Mouse (Mus musculus): ENCODE results near the gene Fbxl12. TPM values are rescaled to one million over a fixed set of nuclear protein-coding genes. Genes with fewer than 3 reads are reported as not detected.

The Fbxl12 gene
- 10 to 100 TPM; 87.5 to 95.9 TPM for total RNA-seq (2023)

DNA sequence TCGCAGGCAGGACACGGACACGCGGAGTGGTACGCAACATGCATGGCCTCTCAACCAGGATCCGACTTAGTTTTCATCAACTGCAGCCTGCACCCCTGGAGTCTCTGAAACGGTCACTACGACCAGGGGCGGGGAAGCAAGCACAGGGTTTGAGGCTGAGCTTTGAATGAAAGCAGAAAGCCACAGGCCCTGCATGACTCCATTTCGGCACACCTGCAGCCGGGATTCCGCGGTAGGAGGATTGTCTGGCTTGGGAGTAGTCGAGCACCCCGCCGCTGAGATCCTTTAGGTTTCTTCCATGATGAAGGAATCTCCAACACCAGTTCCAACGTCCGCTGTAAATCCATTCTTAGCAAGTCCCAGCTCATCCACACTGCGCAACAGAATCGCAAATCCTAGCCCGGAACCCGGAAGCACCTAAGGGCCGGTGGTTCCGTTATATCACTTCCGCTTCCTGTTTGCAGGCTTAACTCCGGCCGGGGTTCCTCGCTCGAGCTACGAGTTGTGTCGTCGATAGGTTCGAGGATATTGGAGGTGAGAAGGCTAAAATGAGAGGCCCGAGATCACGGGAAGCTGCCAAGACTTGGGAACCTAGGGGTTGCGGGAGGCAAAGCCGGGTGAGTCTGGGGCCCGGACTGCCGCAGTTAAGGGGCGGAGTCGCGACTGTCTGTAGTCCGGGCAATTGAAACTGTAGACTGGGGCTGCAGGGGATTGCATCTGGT lies at the start of gene Fbxl12:
Gene Fbxl12 (minus strand): TSS at position 408 of the 722 bp plus-strand sequence.

DNA sequence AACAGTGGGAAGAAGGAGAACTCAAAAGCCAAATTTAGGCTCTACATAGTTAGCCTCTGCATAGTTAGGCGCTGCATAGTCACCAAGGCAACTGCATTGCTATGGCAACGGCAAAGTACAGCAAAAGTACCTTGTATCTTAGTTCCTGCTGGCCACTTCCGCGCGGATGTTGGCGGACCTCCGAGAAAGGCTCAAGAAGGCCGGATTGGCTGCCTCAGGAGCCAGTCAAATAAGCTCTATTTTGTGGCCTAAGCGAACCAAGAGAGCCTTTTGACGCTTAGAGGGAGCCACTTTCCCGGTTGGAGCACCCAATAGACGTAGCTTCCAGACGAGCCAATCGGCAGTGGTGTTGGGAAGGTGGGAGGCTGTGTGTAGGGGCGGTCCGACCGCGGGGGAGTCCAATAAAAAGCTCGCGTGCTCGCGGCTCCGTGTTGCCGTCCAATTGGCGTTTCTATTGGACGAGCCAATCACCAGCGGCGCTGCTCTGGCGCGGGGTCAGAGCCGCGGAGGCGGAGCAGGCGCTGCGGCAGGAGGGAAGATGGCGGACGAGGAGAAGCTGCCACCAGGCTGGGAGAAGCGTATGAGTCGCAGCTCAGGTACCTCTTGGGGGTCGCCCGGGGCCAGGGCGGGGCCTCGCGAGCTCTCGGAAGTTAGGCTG lies 7.2 kb upstream of the Fbxl12 start, which contains the start of gene Pin1:
Gene Pin1 (plus strand): TSS at position 494 of the 658 bp plus-strand sequence.

DNA sequence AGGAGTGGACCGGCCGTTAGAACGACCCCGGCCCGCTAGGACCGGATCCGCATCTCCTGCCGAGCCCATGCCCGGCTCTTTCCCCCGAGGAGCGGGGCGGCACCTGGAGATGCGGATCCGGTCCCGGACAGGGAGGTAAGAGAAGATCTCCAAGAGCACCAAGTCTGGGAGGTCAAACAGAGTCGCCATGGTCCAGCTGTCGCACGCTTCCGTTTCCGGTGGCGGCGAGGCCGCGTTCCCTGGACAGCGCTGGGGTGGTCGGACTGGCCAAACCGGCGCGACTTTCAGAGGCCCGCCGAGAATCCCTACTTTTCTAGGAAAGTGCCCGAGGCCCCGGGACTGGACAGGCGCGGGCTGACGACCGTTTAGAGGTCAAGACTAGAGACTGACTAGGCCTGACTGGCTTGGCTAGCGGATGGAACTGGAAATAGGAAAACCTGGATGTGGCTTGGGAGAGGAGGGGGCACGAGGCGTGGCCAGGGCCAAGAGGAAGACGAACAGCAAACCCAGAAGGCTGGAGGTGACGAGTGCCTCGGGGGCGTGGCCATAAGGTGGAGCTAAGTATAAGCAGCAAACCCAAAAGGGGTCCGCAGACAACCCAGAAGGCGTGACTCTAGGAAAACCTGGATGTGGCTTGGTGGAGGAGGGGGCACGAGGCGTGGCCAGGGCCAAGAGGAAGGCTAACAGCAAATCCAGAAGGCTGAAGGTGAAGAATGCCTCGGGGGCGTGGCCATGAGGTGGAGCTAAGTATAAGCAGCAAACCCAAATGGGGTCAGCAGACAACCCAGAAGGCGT lies 2.3 kb downstream of the Fbxl12 start, which contains the start of gene Ubl5:
Gene Ubl5 (plus strand): TSS at position 778 of the 795 bp plus-strand sequence.

DNA sequence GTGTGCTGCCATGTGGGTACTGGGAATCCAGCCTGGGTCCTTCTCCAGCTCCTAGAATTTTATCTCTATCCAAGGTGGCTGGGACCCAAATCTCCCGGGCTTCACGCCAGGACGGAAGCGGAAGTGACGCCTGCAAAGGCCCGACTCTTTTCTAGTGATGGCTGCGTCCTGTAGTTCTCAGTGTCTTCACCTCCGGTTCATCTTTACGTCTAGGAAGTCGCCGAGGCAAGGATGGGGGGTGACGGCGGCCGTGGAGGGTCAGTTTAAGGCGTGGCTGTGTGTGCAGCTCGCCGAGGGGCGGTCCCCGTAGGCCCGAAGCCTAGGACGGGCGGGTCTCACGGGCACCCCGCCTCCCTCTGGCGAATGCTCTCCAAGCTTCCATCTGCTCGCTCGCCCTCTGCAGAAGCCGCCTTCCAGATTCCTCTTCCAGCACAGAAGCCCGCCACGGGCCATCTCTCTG lies 63.4 kb downstream of the Fbxl12 start, which contains the start of gene Zfp846:
Gene Zfp846 (plus strand): TSS at position 117 of the 460 bp plus-strand sequence.

Other genes starting within 250 kb of the Fbxl12 start
- 10 to 100 TPM; 44.4 to 50.1 TPM for gene Zfp26, start 184.6 kb downstream of the Fbxl12 start, total RNA-seq (2023)
- gene Zfp426, start 152.0 kb downstream of the Fbxl12 start, total RNA-seq (2023): 10 to 100 TPM; 23.0 TPM
- 10 to 100 TPM; 39.8 to 42.2 TPM for gene Zfp266, start 123.3 kb downstream of the Fbxl12 start, total RNA-seq (2023)
- gene Zfp846, start 63.5 kb downstream of the Fbxl12 start, total RNA-seq (2023): 1 to 10 TPM; 8.9 to 9.1 TPM
- gene Ubl5, start 1.9 kb downstream of the Fbxl12 start, total RNA-seq (2023): 100 to 1,000 TPM; 357 to 362 TPM
- 10 to 100 TPM; 18.0 to 18.3 TPM for gene Pin1, start 7.3 kb upstream of the Fbxl12 start, total RNA-seq (2023)
- not detected for gene Olfm2, start 101.6 kb upstream of the Fbxl12 start, total RNA-seq (2023)
- gene Col5a3, start 170.3 kb upstream of the Fbxl12 start, total RNA-seq (2023): 1 to 10 TPM; 1.1 to 1.7 TPM
- gene Rdh8, start 173.7 kb upstream of the Fbxl12 start, total RNA-seq (2023): not detected
- gene A230050P20Rik, start 223.9 kb upstream of the Fbxl12 start, total RNA-seq (2023): 10 to 100 TPM; 46.3 to 59.5 TPM
- 1 to 10 TPM in 1 of 2 experiments, under 1 TPM in 1; 0.71 to 1.0 TPM for gene Angptl6, start 235.0 kb upstream of the Fbxl12 start, total RNA-seq (2023)
- 100 to 1,000 TPM; 123 to 133 TPM for gene Ppan, start 243.4 kb upstream of the Fbxl12 start, total RNA-seq (2023)

Data from B cell, adult 67 days (primary cell).